Mouse (Mus musculus) cortical plate, adult 2 months (tissue): ENCODE data around the gene Ndufc1.

Experiments
- CTCF ChIP-seq: fragments of 200-500 bp; IDR thresholded peaks from 2 replicates; pipeline ENCODE4 v1.5.1; 2011; ENCODE audit warnings: mild to moderate bottlenecking, control low read depth, low read length; ENCODE audit not compliant: insufficient read depth; ENCODE audit errors: extremely low read depth
- POLR2A ChIP-seq: fragments of 200-500 bp; IDR thresholded peaks from 2 replicates; pipeline ENCODE4 v1.6.1; 2011; ENCODE audit warnings: mild to moderate bottlenecking, low read length, control low read depth; ENCODE audit not compliant: insufficient read depth; ENCODE audit errors: extremely low read depth

DNA sequence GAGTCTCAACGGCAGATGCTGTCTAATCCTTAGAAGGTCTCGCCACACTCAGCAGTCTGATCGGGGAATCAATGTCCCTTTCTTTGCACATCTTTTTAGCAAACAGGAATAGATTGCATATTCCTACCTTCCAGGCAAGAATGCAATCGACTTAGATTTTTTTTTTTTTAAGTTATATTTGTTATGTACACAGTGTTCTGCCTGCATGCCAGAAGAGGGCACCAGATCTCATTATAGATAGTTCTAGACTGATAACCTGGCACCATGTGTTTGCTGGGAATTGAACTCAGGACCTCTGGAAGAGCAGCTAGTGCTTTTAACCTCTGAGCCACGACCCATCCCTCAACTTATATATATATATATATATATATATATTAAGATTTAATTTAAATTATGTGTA, 35.2 kb downstream of the Ndufc1 start:
- TF ChIP-seq CTCF = no peak
- TF ChIP-seq POLR2A = no peak
